Mouse (Mus musculus): ENCODE data around the gene Abcb11.

DNA sequence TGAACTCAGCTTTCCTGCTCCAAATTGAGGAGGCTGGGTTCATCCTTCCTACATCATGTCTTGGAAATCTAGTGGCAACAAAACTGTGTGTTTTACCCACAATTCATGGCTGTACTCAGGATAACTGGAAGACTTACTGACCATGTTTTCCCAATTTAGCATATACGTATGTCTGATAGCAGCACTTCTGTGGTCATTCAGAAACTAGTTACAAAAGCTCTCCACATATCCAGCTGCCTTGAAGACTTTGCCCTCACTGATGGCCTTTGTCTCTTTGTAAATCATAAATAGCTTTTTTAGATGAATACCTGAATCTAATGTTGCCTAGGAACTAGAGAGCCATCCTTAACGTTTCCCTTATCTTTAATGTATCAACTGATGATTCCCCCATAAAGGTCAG is 112.3 kb downstream of the Abcb11 start:
- no peak for TF ChIP-seq CTCF (IDR thresholded peaks at IDR 0.05; ENCODE audit: low read depth, low read length)
- no peak for TF ChIP-seq POLR2A (IDR thresholded peaks at IDR 0.05; ENCODE audit: insufficient read depth, low read length)
